Mouse (Mus musculus): ENCODE data around the gene Gcgr. TPM values are rescaled to one million over a fixed set of nuclear protein-coding genes. Genes with fewer than 3 reads are reported as not detected.

The Gcgr gene
- polyA plus RNA-seq, 1 experiment from 2014 or later = 1.9 TPM

- Histone ChIP-seq H3K4me3 (ENCODE audit: low read depth, low read length) (peak overlapping the region; percentile 95), H3K9ac (replicated peaks; ENCODE audit: low read depth, low read length) (peak overlapping the region; percentile 94), H3K9me3 (ENCODE audit: control insufficient read depth, low read depth, low read length) (no peaks in the 10 kb centered on the region), H3K36me3 (ENCODE audit: control insufficient read depth, insufficient read depth, low read length) (peaks cover 36% of the 10 kb centered on the region), H3K27ac (ENCODE audit: low read length) (peak overlapping the region; percentile 84), H3K27me3 (ENCODE audit: control insufficient read depth, insufficient read depth, low read length) (no peaks in the 10 kb centered on the region), H3K4me1 (ENCODE audit: control insufficient read depth, insufficient read depth, low read length) (peaks cover 16% of the 10 kb centered on the region), H3K4me2 (replicated peaks; ENCODE audit: low read depth, low read length) (peak overlapping the region; percentile 91)
- WGBS = under 1% methylated on average over 15 of the region's 24 CpGs
- peak; percentile 8; the same call in 1 of the 2 replicates for ATAC-seq (ENCODE audit: insufficient number of reproducible peaks, insufficient read depth, low FRiP score, low read depth)
Observed at GRCm38 (mm10) chr11:120572417-120572751, 41.9 kb downstream of the Gcgr start.

GRCm38 (mm10) chr11:120572752-120573584, 42.5 kb downstream of the Gcgr start, which contains the start of gene P4hb:
Gene P4hb, minus strand, starts transcription at chr11:120573253.
- H3K4me1 ChIP-seq (ENCODE audit: control insufficient read depth, insufficient read depth, low read length) = peaks cover 16% of the 10 kb centered on the region
- no peaks in the 10 kb centered on the region for H3K9me3 ChIP-seq (ENCODE audit: control insufficient read depth, low read depth, low read length)
- ATAC-seq (ENCODE audit: insufficient number of reproducible peaks, insufficient read depth, low FRiP score, low read depth) = peak; percentile 97
- peak within 1 kb of the TSS; percentile 91 for H3K4me2 ChIP-seq (replicated peaks; ENCODE audit: low read depth, low read length)
- H3K27ac ChIP-seq (ENCODE audit: low read length) = peak within 1 kb of the TSS; percentile 96
- no peaks in the 10 kb centered on the region for H3K27me3 ChIP-seq (ENCODE audit: control insufficient read depth, insufficient read depth, low read length)
- WGBS = under 1% methylated on average over 94 of the region's 94 CpGs
- peak within 1 kb of the TSS; percentile 95 for H3K4me3 ChIP-seq (ENCODE audit: low read depth, low read length)
- peak within 1 kb of the TSS; percentile 94 for H3K9ac ChIP-seq (replicated peaks; ENCODE audit: low read depth, low read length)
- H3K36me3 ChIP-seq (ENCODE audit: control insufficient read depth, insufficient read depth, low read length) = peaks cover 36% of the 10 kb centered on the region

- Histone ChIP-seq H3K9me3 (ENCODE audit: control insufficient read depth, low read depth, low read length) (no peaks in the 10 kb centered on the region), H3K36me3 (ENCODE audit: control insufficient read depth, insufficient read depth, low read length) (peaks cover 36% of the 10 kb centered on the region)
- WGBS = under 1% methylated on average over 23 of the region's 23 CpGs
Observed at GRCm38 (mm10) chr11:120573585-120574277, 43.2 kb downstream of the Gcgr start.

GRCm38 (mm10) chr11:120574278-120574600, 43.7 kb downstream of the Gcgr start:
- 45% methylated on average over 5 of the region's 5 CpGs for WGBS
- Histone ChIP-seq H3K9ac (replicated peaks; ENCODE audit: low read depth, low read length) (0 out of 2 replicates have a peak overlapping the region, but pooled peaks have one; percentile 14), H3K4me3 (ENCODE audit: low read depth, low read length) (peak overlapping the region; percentile 95), H3K36me3 (ENCODE audit: control insufficient read depth, insufficient read depth, low read length) (peaks cover 40% of the 10 kb centered on the region), H3K4me2 (replicated peaks; ENCODE audit: low read depth, low read length) (peak overlapping the region; percentile 85), H3K4me1 (ENCODE audit: control insufficient read depth, insufficient read depth, low read length) (peaks cover 20% of the 10 kb centered on the region), H3K27ac (ENCODE audit: low read length) (no peak overlapping the region), H3K27me3 (ENCODE audit: control insufficient read depth, insufficient read depth, low read length) (no peaks in the 10 kb centered on the region), H3K9me3 (ENCODE audit: control insufficient read depth, low read depth, low read length) (no peaks in the 10 kb centered on the region)
- ATAC-seq (ENCODE audit: insufficient number of reproducible peaks, insufficient read depth, low FRiP score, low read depth) = no peak

More at GRCm38 (mm10) chr11:120573585-120574277, 43.2 kb downstream of the Gcgr start:
- ATAC-seq (ENCODE audit: insufficient number of reproducible peaks, insufficient read depth, low FRiP score, low read depth) = no peak; the same call in 1 of the 2 replicates
- Histone ChIP-seq H3K27me3 (ENCODE audit: control insufficient read depth, insufficient read depth, low read length) (no peaks in the 10 kb centered on the region), H3K4me1 (ENCODE audit: control insufficient read depth, insufficient read depth, low read length) (peaks cover 16% of the 10 kb centered on the region), H3K27ac (ENCODE audit: low read length) (peak overlapping the region; percentile 96), H3K4me3 (ENCODE audit: low read depth, low read length) (peak overlapping the region; percentile 95), H3K9ac (replicated peaks; ENCODE audit: low read depth, low read length) (peak overlapping the region; percentile 90), H3K4me2 (replicated peaks; ENCODE audit: low read depth, low read length) (peak overlapping the region; percentile 85)

GRCm38 (mm10) chr11:120575046-120575445, 44.5 kb downstream of the Gcgr start:
- no peaks in the 10 kb centered on the region for H3K27me3 ChIP-seq (ENCODE audit: control insufficient read depth, insufficient read depth, low read length)
- peaks cover 43% of the 10 kb centered on the region for H3K36me3 ChIP-seq (ENCODE audit: control insufficient read depth, insufficient read depth, low read length)
- H3K9me3 ChIP-seq (ENCODE audit: control insufficient read depth, low read depth, low read length) = no peaks in the 10 kb centered on the region
- no peak overlapping the region for H3K4me2 ChIP-seq (replicated peaks; ENCODE audit: low read depth, low read length)
- ATAC-seq (ENCODE audit: insufficient number of reproducible peaks, insufficient read depth, low FRiP score, low read depth) = no peak
- H3K9ac ChIP-seq (replicated peaks; ENCODE audit: low read depth, low read length) = no peak overlapping the region
- no peak overlapping the region for H3K27ac ChIP-seq (ENCODE audit: low read length)
- peaks cover 26% of the 10 kb centered on the region for H3K4me1 ChIP-seq (ENCODE audit: control insufficient read depth, insufficient read depth, low read length)
- H3K4me3 ChIP-seq (ENCODE audit: low read depth, low read length) = no peak overlapping the region
- 73% methylated on average over 2 of the region's 2 CpGs for WGBS

- H3K27me3 ChIP-seq (ENCODE audit: control insufficient read depth, insufficient read depth, low read length) = no peaks in the 10 kb centered on the region
- H3K4me3 ChIP-seq (ENCODE audit: low read depth, low read length) = no peak overlapping the region
Observed at GRCm38 (mm10) chr11:120575940-120576339, 45.4 kb downstream of the Gcgr start.

GRCm38 (mm10) chr11:120576365-120576981, 46.0 kb downstream of the Gcgr start:
- ATAC-seq (ENCODE audit: insufficient number of reproducible peaks, insufficient read depth, low FRiP score, low read depth) = no peak
- Histone ChIP-seq H3K4me3 (ENCODE audit: low read depth, low read length) (no peak overlapping the region), H3K4me2 (replicated peaks; ENCODE audit: low read depth, low read length) (no peak overlapping the region), H3K9ac (replicated peaks; ENCODE audit: low read depth, low read length) (no peak overlapping the region), H3K4me1 (ENCODE audit: control insufficient read depth, insufficient read depth, low read length) (peaks cover 23% of the 10 kb centered on the region), H3K9me3 (ENCODE audit: control insufficient read depth, low read depth, low read length) (no peaks in the 10 kb centered on the region), H3K27me3 (ENCODE audit: control insufficient read depth, insufficient read depth, low read length) (no peaks in the 10 kb centered on the region), H3K36me3 (ENCODE audit: control insufficient read depth, insufficient read depth, low read length) (peaks cover 31% of the 10 kb centered on the region), H3K27ac (ENCODE audit: low read length) (no peak overlapping the region)
- WGBS = 73% methylated on average over 3 of the region's 3 CpGs

More at GRCm38 (mm10) chr11:120575940-120576339, 45.4 kb downstream of the Gcgr start:
- H3K9ac ChIP-seq (replicated peaks; ENCODE audit: low read depth, low read length) = no peak overlapping the region
- H3K9me3 ChIP-seq (ENCODE audit: control insufficient read depth, low read depth, low read length) = no peaks in the 10 kb centered on the region
- H3K4me2 ChIP-seq (replicated peaks; ENCODE audit: low read depth, low read length) = no peak overlapping the region
- peaks cover 28% of the 10 kb centered on the region for H3K4me1 ChIP-seq (ENCODE audit: control insufficient read depth, insufficient read depth, low read length)
- no peak for ATAC-seq (ENCODE audit: insufficient number of reproducible peaks, insufficient read depth, low FRiP score, low read depth)
- H3K27ac ChIP-seq (ENCODE audit: low read length) = no peak overlapping the region
- H3K36me3 ChIP-seq (ENCODE audit: control insufficient read depth, insufficient read depth, low read length) = peaks cover 36% of the 10 kb centered on the region

GRCm38 (mm10) chr11:120577211-120578023, 46.9 kb downstream of the Gcgr start:
- Histone ChIP-seq H3K4me3 (ENCODE audit: low read depth, low read length) (no peak overlapping the region), H3K27ac (ENCODE audit: low read length) (no peak overlapping the region), H3K9me3 (ENCODE audit: control insufficient read depth, low read depth, low read length) (no peaks in the 10 kb centered on the region), H3K9ac (replicated peaks; ENCODE audit: low read depth, low read length) (no peak overlapping the region), H3K36me3 (ENCODE audit: control insufficient read depth, insufficient read depth, low read length) (peaks cover 29% of the 10 kb centered on the region), H3K4me2 (replicated peaks; ENCODE audit: low read depth, low read length) (no peak overlapping the region), H3K27me3 (ENCODE audit: control insufficient read depth, insufficient read depth, low read length) (no peaks in the 10 kb centered on the region), H3K4me1 (ENCODE audit: control insufficient read depth, insufficient read depth, low read length) (peaks cover 22% of the 10 kb centered on the region)
- ATAC-seq (ENCODE audit: insufficient number of reproducible peaks, insufficient read depth, low FRiP score, low read depth) = no peak
- WGBS = 87% methylated on average over 7 of the region's 7 CpGs

Data from stomach, embryonic 14.5 days (tissue).